Mouse (Mus musculus): ENCODE data around the gene Ugt2b34.

DNA sequence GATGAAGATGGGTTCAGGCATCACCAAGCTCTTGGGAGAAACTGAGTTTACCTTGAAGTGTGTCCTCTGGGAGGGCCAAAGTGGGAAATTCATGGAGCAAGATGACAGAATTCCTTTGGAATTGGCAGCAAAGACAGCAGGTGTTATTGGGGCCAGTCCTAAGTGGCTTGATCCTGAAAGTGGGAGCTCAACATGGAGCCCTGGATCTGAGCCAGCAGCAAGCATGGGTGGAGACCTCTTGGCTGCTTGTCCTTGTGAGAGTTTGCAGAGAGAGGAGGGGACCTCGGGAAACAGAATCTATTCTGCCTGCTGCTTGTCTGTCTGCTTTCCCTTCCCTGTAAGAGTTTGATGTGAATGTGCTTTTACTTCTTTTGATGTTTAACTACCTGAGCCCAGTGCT is 34.9 kb downstream of the Ugt2b34 start:
- TF ChIP-seq CTCF (IDR thresholded peaks at IDR 0.05): no peak
- TF ChIP-seq EP300 (IDR thresholded peaks at IDR 0.05; ENCODE audit: insufficient read depth, low read depth, low read length): no peak

All from heart, adult 2 months (tissue).